Mouse (Mus musculus): ENCODE data around the gene Gm10842. TPM values are rescaled to one million over a fixed set of nuclear protein-coding genes. Genes with fewer than 3 reads are reported as not detected.

Gene Gm10842
- polyA plus RNA-seq, 1 experiment from 2014 or later = not detected

Other genes with a start within 250 kb of the Gm10842 start
- 0.27 and 0.71 TPM in 2 replicates for gene Efcab3, start 83.3 kb upstream of the Gm10842 start, polyA plus RNA-seq (2015; fragmentation: Nextera tagmentation; extraction: Ambion mirVana)
- 23.3 and 29.7 TPM in 2 replicates for gene Mettl2, start 20.5 kb upstream of the Gm10842 start, polyA plus RNA-seq (2015; fragmentation: Nextera tagmentation; extraction: Ambion mirVana)
- 18.3 and 19.1 TPM in 2 replicates for gene Tlk2, start 31.9 kb downstream of the Gm10842 start, polyA plus RNA-seq (2015; fragmentation: Nextera tagmentation; extraction: Ambion mirVana)
- gene Mrc2, start 145.8 kb downstream of the Gm10842 start, polyA plus RNA-seq (2015; fragmentation: Nextera tagmentation; extraction: Ambion mirVana) = 0.74 and 0.84 TPM in 2 replicates

Measured in thymus, postnatal 0 days (tissue).